Mouse (Mus musculus) ZHBTc4 (cell line): ENCODE data around the gene Tmem132d.

Experiments used
- DNase-seq: peaks from one replicate; pipeline ENCODE4 v3.0.0-alpha.2; 2011; ENCODE audit warnings: low read depth, low spot score

Gene Tmem132d

DNA sequence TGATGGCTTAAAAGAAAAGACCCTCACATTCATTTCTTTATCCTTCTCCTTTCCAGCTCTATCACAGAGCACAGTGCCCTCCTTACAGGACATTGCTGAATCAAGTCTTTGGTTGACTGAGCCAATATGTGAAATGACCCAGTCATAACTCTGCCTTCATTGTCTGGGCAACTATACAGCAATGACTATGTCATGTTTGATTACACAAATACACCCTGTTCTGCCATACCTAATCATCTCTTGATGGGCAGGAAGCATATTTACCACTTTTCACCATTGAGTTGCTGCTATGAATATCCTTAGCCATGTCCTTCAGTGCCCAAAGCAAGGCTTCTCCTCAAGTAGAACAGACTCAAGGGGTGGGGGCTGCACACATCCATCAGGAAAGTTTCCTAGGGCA lies 214.6 kb downstream of the Tmem132d start:
- DNase-seq: no peak

DNA sequence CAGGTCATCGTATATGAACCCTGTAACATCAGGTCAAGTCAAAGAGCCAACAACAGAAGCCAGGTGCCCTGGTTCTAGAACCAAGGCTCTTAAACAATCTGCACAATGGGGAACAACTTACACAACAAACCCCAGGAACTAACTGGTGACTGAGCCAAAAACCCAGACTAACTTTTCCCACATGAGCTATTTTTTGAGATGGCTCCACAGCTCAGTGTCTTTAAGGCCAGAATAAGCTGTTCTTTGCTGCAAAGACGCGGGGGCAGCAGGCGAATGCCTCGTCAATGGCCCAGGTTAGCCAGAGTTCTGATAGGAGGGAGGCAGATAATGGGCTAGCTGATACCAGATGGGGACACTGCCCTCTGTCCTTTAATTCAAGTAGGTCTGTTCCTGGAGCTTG lies 221.8 kb downstream of the Tmem132d start:
- DNase-seq: no peak

DNA sequence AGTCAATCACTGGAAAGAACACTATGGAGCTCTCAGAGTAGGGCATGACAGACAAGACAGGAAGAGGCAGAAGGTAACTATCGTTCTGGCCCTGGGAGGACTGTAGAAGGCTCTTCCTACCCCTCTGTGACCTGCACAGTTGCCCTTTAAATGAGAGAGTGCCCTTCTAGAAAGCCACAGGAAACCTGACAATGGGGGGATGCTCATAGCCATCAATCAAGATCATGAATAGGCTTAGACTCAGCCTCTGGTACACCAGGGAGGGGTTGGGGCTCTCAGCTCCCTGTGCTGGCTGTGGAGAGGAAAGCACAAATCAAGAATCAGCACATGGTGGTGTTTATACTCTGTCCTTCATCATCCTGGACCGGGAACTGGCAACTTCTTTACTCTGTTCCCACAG lies 227.2 kb downstream of the Tmem132d start:
- DNase-seq: no peak

DNA sequence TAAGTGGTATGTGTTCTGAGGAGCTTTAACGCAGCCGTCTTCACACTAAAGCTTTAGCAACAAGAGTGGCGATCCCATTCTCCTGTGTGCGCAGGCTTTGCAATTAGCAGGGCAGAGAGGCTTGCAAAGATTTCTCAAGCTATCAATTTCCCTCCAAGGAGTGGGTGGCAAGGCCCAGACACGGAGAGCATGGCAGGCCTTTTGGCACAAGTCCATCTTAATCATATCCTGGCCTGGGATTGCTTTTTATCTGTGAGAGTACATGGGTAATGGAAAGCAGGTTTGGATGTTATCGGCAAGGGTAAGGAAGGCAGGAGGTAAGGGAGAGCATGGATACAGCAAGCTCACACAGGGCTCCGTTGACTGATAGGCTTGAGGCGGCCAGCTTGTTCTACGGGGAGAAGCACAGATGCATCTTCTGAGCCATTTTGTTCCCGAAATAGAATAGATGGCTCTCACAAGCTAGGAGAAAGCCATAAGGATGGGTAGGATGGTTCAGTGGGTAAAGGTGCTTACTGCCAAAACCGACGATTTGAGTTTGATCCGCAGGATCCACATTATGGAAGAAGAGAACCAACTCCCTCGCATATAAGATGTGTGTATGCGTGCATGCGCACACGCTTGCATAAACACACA lies 228.1 kb downstream of the Tmem132d start:
- DNase-seq: no peak

DNA sequence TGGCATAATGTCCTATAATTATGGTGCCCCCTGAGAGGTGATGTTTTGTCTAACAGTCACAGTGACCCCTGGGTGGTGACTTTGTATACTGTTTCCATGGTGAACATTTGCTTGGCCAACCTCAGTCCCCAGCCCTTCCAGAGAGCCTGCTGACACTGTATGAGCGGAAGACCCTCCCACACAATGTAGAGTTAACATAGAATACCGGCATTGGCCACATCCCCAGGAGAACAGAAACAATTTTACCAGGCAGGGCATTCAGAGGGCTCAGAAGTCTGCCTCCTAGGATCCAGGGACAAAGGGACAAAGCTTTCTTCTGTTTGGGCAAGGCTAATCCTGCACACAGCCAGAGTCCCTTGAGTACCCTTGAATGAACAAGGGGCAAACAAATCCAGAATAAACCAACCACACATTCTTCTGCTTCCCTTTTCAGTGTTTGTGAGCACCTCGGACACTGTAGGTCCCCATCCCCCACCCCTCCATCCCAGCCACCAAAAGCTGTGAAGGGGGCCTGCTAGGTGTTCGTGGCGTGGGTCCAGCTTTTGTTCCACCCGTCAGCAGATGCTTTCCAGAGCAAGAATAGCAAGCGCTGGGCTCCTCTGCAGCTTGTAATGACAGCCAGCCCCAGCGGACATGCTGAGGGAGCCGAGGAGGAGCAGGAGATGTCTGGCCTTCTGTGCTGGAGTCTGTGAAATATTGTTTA lies 228.8 kb downstream of the Tmem132d start:
- DNase-seq: peak; percentile 51

DNA sequence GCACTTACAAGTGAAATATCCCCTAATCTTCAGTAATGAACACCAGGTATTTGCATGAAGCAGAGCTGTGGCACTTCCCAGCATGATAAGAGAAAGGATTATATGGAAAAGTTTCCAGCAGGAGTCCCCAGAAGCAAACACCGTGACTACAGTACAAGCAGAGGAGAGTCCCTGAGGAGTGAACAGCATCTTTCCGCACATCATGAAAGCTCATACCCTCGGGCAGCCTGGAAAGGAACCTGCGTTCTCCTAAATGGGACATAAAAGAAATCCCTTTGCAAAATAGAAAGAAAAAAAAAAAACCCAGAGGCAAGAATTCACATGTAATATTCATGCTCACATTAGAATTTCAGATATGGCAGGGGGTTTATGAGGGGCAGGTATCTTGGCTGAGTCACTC lies 238.8 kb downstream of the Tmem132d start:
- DNase-seq: no peak

DNA sequence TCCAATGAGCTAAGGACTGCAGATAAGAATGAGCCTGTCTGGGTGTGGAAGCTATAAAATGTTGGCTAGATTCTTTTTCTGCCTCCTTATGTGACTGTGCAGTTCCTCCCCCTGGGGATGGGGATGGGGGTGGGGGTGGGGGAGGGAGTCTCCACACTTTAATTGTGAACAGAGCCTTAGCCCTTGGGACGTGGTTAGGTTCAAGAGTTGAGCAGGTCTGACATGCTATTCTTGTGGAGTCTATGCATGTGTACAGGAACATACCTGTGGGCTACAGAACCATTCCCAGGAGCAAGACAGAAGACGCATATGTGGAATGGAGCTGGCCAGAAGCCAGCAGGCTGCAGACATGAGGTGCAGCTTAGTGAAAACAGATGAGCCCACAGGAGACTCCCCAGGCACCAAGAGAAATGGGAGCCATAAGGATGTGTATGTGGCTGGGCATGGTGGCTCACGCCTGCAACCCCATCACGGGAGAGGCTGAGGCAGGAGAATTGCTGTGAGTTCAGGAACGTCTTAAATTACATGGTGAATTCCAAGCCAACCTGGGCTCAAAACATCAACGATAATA lies 240.3 kb downstream of the Tmem132d start:
- no peak for DNase-seq

DNA sequence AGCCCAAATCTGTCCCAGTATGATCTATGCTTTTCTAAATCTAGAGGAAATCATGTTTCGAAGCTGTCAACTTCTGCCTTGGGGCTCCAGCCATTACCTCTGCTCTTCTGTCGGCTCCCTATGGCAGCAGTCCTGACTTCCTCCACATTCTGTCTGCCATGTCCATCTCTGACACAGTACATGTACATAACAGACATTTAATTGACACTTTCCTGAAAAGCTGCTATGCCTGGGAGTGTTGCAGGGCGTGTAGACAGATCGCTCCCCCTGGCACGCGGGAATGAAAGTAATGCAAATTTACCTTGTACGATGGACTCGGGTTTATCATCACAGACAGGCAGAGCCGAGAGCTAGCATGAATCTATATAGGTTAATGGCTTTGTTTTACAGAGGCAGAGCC lies 241.2 kb downstream of the Tmem132d start:
- no peak for DNase-seq

DNA sequence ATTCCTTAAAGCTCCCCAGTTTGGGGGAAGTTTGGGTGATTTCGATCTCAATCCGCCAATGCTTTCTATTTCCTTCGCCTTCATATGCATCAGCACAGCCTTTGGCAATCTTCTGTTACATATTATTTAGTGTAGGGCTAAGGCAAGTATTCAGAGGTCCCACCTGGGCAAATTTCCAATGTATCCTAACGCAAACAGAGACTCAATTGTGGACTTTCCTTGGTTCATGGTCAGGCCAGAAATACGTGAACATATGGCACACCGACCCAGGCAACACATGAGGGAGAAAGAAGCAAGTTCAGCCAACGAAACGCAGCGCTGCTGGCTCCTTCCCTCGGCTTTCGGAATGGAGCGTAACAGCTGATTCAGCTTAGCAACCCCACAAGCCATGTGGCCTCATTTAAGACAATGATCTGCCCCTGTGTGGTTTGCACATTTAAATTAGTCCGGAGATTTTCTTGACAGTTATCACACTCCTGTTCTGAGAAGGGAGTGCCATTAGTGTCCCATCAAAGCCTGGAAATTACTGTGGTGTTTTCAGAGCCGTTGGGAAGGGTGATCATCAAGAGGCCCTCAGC lies 242.5 kb downstream of the Tmem132d start:
- no peak for DNase-seq

DNA sequence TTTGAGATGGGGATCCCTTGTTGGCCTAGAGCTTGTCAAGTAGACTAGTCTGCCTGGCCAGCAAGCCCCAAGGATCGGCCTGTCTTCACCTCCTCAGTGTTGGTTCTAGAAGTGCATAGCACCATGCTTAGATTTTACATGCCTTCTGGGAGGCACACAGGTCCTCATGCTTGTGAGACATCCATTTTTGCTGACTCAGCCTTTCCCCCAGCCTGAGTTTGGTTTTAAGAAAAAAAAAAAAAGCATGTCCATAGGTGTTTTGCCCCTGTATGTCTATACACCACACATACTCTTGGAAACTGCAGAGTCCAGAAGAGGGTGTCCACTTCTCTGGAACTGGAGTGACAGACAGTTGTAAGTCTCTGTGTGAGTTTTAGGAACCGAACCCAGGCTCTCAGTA lies 256.6 kb downstream of the Tmem132d start:
- no peak for DNase-seq

DNA sequence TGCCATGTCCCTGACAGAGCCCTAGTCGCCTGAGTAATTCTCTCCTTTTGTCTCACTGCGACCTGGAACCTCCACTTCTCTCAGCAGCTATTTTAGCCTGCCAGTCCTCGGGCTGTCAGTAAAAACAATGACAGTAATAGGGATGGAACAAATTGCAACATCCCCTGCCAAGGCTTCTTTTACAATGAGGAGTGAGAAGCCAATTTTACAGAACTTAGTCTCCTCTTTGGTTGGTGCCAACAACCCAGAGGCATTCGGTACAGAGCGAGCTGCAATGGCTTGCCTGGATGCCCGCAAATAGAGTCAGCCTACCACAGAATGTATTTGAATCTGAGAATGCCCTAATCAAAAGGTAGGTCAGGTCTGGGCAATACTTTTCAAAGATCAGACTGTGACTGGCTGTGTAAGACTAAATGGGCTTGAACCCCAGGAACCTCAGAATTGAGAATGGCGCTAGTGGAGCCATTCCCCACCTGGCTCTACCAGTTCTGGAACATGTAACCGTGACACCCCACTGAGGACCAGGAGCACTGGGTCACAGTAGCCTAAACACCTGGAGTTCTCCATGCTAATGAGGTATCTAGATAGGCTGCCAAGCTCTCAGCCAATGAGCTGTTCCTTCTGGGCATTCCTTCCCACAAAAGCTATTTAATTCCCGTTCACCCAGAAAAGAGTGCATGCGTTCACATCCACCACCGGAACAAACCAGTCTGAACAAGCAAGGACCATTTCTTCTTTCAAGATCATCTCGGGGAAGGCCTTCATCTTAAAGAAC lies 273.8 kb downstream of the Tmem132d start:
- DNase-seq: peak; percentile 33

DNA sequence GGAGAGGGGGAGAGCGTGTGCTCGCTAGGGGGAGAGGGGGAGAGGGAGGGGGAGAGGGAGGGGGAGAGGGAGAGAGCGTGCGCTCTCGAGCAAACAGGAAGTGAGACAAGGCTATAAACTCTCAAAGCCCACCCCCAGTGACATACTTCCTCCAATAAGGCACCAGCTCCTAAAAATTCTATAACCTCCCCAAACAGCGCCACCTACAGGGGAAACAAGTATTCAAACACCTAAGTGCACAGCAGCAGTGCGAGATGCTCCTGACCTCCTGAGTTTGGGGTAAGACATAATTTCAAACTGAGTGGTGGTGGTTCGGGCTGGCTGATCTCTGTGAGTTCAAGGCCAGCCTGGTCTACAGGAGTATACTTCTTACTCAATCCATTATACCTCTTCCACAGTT lies 281.4 kb downstream of the Tmem132d start:
- peak; percentile 59 for DNase-seq

DNA sequence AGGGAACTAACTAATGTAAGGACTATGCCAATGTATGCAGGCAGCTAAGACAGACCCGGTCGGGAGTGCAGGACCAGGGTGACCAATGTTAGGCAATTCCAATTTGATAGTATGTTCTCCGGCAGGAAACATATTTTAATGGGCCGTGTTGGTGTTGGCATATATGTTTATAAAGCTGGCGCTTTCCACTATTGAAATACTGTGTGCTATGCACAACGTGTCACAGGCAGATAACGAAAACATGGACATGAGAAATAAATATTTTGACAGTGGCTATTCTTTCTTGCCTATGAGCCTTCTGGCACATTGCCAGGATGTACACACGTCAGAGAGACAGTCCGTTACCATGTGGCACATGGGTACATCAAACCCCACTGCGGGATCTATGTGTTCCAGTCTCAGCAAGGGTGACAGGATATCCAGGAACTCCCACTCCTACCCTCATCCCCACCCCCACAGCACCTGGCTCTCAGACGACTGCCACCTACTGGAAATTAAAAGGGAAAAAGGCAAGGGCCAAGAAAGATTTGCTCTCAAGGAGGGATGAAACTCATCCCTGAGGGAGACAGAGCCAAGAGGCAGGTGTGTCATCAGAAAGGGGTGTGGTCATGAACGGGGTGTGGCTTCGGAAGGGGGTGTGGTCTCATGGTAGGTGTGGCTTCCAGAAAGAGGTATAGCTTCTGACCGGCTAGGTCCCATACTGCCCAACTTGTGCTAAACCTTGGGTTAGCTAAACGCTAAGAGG lies 285.8 kb downstream of the Tmem132d start:
- DNase-seq: peak; percentile 43

DNA sequence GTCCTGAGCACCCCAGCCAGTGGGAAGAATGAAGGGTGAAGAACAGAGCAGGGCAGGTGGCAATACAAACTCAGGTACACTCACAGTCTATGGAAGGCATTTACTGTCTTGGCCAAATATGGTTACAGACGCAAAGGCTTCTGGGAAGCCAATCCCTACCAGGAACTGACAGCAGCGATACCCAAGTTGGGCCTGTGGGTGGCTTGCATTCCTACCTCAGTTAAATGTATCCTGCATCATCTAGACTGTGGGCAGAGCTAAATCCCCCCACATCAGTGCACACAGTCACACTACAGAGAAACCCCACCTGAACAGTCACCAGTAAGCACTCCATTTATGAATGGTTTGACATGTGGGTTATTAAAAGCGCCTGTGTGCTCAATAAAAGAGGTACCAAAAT lies 288.1 kb downstream of the Tmem132d start:
- DNase-seq: no peak

DNA sequence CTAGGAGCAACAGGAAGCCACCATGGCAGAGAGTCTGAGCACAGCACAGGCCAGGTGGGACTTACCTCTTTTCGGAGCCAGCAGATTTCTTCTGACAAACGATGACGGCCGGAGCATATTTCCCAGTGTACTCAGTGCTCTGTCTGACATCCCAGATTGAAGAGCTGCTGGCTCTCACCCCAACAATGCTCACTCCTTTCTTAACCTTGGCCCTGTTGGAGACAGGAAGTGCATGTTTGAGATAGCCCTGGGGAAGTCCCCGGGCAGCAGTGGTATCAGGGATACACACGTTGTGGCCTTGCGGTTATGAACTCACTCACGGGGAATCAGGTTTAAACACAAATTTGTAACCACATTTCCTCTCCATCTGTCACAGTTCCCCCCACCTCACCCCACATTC lies 296.1 kb downstream of the Tmem132d start:
- no peak for DNase-seq

DNA sequence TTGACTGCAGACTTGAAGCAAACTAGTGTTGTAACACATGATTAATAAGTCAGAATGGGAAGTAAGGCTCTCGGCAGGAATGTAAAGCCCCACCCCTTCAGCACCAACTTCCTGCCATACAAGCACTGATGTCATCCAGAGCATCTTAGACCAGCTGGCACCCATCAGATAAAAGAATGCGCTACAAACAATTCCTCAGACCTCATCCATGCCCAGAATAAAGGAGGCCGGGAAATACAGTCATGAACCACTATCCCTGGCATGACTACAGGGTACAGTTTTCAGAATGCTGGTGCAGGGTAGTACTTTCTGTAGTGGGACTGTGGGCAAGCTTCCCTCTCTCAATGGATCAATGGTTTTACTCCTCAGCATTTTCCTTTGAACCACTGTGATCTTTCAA lies 310.2 kb downstream of the Tmem132d start:
- DNase-seq: no peak

DNA sequence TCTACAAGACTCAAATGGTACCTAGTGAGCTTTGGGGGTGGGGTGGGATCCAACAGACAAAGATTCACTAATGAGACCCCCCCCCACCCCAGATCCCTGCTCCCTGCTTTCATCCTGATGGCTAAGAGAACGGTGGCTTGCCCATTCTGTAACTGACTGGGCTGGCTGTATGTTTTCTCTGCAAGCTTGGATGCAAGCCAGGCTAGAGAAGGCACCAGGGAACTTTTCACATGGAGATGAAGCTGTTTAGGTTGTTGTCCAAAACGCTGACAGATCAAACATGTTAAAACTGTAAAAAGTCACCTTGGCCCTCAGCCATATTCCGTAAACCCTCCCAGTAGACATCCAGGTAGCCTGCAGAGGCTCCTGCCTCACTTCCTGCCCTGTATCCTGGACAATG lies 313.7 kb downstream of the Tmem132d start:
- no peak for DNase-seq

DNA sequence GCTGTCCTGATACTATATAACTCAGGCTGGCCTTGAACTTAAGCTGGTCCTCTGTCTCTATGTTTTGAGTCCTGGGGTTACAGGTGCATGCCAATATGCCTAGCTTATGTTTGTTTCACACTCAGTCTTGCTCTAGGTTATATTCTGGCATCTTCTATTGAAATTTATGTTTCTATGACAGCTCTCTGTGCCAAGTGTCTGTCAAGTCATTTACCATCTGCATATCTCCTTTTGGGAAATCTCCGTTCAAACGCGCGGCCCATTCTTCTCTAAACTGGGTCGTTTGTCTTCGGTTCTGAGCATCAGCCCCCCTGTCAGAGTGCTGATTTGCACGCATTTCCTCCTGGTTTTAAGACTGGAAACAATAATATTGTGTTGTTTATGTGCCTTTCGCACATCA lies 319.8 kb downstream of the Tmem132d start:
- DNase-seq: no peak

DNA sequence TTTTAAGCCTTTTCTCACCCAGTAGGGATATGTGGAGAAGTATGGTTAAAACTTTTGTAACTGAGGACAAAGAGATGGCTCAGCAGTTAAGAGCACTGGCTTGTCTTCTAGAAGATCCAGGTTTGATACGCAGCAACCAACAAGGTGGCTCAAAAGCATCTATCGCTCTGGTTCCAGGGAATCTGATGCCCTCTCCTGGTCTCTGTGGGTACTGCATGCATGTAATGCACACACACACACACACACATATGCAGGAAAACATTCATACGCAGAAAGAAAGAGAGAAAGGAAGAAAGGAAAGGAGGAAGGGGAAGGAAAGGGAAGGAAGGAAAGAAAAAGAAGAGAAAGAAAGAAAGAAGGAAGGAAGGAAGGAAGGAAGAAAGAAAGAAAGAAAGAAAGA lies 320.4 kb downstream of the Tmem132d start:
- peak; percentile 71 for DNase-seq

DNA sequence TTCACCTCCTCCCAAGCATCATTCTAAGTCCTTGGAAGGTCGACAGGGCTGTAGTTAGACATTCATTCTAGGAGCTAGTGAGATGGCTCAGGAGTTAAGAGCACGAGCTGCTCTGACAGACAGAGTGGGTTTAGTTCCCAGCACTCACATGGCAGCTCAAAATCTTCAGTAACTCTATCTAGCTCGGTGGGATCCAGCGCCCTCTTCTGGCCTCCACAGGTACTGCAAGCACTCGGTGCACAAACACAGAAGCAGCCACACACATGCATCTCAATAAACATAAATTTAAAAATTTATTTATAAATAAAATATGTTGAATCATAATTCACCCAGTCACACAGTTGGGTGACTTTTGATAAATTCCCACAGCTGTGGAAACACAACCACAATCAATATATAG lies 321.2 kb downstream of the Tmem132d start:
- DNase-seq: peak; percentile 54

DNA sequence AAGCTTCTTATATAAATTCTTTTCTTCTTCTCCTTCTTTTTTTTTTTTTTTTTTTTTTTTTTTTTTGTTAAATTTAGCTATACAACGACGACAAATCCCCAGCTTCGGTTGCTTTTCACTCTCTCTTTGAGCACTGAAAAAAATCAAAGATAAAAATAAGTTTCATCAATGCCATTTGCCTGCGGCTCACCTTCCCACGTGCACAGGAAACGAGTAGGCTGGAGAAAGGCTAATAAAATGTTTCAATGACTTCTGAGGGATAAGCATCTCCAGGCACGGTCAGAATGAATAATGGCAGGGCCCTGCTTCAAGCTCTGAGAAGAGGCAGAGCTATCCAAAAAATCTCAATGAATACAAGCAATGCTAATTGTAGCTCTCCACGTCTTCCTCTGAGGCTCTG lies 330.3 kb downstream of the Tmem132d start:
- no peak for DNase-seq
